Mouse (Mus musculus) naive thymus-derived CD4-positive, alpha-beta T cell, adult 2 months (primary cell): Measurements from ENCODE around the gene Hmox2.
A peak's percentile ranks its signal among the peaks of the same experiment; 100 is the strongest.
"Not testable (repeated sequence)": the region's sequence is repeated elsewhere in the genome, so short reads cannot be mapped to it uniquely, and the experiment has no call there.

Experiments
- DNase-seq: peaks from one replicate; pipeline ENCODE4 v3.0.0-alpha.2; 2011; ENCODE audit warnings: low read depth

Gene Hmox2

DNA sequence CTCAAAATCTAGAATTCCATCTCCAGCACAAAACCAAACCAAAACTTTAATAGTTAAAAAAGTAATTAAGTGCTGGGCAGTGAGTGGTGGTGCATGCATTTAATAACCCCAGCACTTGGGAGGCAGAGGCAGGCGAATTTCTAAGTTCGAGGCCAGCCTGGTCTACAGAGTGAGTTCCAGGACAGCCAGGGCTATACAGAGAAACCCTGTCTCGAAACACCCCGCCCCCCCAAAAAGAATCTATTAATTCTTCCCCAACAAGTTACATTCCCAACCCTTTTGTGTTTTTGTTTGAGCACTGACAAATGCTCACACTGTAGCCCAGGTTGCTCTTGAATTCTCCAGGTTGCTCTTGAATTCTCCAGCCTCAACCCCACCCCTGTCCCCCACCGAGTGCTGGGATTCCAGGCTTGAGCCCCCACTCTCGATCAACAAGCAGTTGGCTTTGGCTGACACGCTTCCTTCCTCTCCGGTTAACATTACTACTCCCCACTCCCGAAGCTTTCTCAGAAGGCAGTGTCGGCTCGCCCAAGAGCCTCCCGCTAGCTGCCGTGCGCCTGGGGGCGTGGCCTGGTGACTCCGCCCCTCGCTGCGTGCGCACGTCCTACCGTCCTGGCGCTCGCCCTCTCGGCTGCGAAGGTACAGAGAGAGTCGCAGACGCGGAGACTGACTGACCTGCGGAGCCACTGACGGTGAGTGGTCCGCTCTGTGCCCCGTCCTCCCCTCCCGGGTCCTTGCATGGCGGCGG, at the start of gene Hmox2:
Gene Hmox2 (plus strand): TSS at position 582 of the 748 bp plus-strand sequence.
- peak; percentile 96 for DNase-seq

- peak; percentile 46 for DNase-seq
Observed at GRCm38 (mm10) chr16:4676836-4677235, 49.3 kb upstream of the Hmox2 start.

DNA sequence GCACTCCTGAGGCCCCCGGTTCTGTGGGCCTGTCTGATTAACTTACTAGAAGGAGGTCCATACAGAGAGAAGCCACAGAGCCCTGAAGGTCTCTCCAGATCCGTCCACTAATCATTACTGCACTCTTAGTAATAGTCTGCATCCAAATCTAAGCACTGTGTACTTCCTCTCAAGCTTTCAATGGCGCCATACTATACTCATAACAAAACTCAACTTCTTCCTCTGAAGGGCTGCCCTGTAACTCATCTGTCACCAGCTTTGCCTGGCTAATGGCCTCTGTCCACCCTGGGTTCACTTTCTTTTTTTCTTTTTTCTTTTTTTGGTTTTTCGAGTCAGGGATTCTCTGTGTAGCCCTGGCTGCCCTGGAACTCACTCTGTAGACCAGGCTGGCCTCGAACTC, 48.1 kb upstream of the Hmox2 start:
- peak; percentile 28 for DNase-seq

DNA sequence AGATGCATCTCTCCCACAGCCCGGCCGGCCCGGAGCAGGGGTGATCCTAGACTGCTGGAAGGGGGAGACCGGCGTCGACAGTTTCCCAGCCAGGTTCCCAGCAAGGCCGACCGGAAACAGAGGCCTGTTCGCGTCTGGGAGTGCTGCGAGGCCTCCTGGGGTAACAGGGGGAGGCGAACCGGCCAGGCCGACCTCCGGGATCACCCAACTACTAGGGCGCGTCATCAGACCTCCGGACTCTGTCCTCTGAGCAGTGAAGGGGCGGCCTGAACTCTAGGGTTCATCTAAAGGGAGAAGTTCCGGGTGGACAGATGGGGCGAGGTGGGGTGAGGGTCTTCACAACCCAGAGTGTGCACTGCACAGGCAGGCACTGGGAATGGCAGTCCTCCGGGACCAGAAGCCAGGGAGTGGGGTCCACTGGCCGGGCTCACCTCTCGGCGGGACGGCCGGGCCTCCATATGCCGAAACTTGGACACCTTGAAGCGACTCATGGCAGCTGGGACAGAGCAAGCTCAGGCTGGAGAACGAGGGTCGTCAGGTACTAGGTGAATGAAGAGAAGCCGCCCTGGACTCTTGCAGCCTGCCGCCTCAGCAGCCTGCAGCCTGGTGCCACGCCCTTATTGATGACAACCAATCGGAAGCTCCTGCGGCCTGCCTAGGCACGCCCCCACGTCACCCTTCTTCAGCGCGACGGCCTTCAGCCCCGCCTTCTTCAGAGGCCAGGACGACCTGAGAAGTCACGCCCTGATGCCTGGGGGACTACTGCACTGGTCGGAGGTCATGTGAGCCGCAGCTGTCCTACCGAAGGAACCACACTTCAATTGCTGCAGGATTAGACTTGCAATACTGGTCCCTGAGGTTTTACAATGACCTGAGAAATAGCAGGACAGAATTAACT, 46.8 kb upstream of the Hmox2 start, which contains the start of gene Coro7:
Gene Coro7 (minus strand): TSS at position 657 of the 898 bp plus-strand sequence.
- DNase-seq, result peak; percentile 95

DNA sequence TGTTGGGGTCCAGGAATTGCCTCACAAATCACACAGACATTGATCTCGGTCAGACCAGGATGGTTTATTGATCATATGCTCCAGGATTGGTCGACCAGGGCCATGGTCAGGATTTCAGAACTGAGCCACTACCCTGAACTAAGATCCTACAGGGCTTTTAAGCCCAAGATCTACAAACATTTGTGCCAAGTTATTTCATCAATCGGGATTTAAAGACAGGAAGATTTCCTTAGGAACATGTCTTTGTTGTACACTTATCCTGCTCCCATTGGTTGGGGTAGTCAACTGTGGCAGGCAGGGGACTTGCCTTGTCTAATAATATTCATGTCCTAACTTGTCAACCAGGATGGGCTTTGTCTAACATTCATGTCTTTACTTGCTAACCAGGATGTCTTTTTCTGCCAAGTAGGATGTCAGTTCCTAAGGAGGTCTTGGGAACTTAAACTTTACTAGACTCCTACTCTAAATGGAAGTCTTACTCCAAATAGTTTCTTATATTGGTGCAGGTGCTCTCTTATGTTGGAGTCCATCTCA, 45.2 kb upstream of the Hmox2 start:
- DNase-seq, result not testable (repeated sequence)

DNA sequence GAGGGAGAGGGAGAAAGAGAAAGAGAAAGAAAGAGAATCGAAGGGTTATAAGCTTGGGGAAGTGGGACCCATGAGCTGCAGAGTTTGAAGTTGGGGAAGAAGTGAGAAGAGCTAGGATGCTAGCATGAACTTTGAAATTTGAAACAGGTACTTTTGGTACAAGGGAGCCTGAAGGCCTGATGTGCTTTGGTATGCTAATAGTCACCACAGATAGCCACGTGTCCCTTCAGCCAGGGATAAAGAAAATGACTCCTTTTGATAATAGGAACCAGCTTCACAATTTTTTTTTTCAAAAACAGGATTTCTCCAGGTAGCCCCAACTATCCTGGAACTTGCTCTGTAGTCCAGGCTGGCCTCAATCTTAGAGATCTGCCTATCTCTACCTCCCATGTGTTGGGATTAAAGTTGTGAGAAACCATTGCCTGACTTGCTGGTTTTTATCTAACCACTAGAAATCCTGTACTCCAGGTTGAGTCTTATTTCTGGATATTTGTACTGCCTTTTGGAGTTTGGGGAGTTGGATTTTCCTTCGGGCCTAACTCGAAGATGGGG, 43.5 kb upstream of the Hmox2 start:
- no peak for DNase-seq

- no peak for DNase-seq
Observed at GRCm38 (mm10) chr16:4683193-4683580, 43.0 kb upstream of the Hmox2 start.

DNA sequence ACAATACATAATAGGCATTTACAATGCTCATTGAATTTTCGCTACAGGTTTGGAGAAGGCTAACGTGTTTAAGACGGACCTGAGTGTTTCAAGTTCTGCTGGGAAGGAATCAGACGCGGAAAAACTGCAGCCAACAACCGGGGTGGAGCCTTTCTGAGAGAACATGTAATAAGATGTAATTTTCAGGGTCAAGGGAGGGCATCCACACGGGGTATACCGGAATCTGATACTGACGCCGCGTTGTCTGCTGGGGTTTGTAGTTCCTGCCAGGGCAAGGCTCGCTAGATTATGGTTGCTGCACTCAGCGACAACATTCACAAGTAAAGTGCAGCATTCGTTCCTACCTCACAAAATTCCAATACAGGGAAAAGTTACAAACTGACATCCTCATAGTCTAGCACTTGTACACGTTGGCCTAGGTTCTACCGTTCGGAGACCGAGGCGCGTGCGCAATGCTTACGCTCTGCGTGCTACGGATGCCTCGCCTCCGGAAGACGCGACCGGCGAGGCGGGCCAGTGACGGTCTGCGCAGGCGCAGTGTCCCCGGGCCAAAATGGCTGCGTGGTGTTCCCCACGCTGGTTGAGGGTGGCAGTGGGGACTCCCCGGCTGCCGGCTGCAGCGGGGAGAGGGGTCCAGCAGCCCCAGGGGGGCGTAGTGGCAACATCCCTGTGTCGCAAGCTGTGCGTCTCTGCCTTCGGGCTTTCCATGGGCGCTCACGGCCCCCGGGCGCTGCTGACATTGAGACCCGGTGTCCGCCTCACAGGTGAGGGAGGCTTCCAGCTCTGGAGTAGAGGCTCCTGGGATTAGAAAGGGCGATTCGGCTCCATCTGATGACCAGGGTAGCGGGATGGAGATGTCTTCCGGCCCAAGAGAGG, 42.3 kb upstream of the Hmox2 start:
- DNase-seq, result peak; percentile 98

- no peak for DNase-seq
Observed at GRCm38 (mm10) chr16:4684457-4684791, 41.7 kb upstream of the Hmox2 start.

GRCm38 (mm10) chr16:4689371-4689770, 36.8 kb upstream of the Hmox2 start:
- not testable (repeated sequence) for DNase-seq

DNA sequence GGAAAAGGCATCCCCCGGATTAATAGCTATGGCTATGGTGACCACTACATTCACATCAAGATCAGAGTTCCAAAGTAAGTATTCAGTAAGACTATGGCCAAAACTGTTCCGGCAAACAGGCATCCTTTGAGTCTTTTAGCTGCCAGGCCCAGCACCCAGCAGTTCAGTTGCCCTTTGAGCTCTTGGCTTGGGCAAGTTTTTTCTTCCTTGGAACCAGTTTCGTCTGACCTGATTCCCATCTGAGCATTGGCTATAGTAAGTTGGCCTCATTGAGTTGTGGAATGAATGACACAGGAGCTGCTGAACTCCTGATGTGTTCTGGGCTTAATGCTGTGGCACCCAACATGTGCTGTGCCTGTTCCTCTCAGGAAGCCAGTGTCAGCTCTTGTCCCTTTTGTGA, 24.9 kb upstream of the Hmox2 start:
- DNase-seq, result no peak

GRCm38 (mm10) chr16:4702646-4703045, 23.5 kb upstream of the Hmox2 start:
- DNase-seq, result no peak

DNA sequence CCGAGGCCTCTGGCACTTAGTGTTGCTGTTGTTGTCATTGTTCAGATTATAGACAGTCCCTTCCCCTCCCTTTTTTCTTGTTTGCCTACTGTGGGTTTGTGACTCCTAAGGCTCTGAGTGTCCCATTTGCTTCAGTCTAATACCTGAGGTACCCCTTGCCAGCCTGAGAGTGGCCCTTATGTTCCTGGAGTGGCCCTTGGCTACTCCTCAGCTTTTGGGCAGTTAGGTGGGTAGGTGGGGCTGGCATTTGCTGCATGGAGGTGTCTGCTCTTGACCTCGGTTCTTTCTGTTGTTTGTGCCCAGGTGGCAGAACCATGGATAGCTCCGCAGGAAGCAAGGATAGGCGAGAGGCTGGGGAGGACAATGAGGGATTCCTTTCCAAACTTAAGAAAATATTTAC, 20.6 kb upstream of the Hmox2 start:
- DNase-seq, result no peak

GRCm38 (mm10) chr16:4711173-4711572, 15.0 kb upstream of the Hmox2 start:
- DNase-seq, result no peak

DNA sequence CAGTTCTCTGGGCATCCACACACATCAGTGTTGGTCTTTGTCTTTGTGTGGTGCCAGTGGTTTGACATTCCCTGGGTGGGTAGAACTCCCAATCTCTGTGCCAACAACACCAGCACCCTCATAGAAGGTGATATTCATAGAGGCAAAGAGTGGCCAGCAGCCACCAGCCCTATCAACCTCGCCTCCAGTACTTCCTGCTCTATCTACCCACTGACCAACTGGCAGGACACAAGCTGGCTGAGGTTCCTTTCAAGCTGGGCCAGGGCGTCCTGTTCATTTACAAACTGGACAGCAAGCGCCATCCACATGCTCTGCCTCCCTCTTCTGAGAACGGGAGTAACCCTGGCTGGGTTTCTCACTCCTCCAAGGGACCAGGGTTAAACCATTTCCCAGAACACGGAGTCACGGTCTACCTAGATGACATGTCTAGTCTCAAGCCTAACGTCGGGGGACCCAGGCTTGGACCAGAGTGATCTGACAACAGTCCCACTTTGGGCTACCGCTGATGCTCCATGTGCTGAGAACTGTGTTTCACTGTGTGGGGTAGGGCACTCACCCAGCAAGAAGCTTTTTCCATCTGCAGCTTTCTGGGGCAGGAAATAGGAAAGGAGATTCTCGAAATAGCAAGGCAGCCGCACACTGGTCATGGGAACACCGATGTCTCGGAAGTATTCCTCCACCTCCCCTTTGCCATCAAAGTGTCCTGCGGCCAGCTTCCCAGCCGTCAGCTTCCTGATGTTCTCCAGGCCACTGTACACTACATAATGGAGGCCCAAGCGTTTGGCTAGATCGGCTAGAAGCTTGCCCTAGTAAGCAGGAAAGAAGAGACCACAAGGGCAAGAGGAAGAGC, 12.1 kb upstream of the Hmox2 start:
- DNase-seq, result no peak

GRCm38 (mm10) chr16:4717866-4718265, 8.3 kb upstream of the Hmox2 start:
- no peak for DNase-seq

- peak; percentile 62 for DNase-seq
Observed at GRCm38 (mm10) chr16:4718753-4719518, 7.2 kb upstream of the Hmox2 start, which contains the start of gene Nmral1. Nmral1 (minus strand) TSS chr16:4719356.

DNA sequence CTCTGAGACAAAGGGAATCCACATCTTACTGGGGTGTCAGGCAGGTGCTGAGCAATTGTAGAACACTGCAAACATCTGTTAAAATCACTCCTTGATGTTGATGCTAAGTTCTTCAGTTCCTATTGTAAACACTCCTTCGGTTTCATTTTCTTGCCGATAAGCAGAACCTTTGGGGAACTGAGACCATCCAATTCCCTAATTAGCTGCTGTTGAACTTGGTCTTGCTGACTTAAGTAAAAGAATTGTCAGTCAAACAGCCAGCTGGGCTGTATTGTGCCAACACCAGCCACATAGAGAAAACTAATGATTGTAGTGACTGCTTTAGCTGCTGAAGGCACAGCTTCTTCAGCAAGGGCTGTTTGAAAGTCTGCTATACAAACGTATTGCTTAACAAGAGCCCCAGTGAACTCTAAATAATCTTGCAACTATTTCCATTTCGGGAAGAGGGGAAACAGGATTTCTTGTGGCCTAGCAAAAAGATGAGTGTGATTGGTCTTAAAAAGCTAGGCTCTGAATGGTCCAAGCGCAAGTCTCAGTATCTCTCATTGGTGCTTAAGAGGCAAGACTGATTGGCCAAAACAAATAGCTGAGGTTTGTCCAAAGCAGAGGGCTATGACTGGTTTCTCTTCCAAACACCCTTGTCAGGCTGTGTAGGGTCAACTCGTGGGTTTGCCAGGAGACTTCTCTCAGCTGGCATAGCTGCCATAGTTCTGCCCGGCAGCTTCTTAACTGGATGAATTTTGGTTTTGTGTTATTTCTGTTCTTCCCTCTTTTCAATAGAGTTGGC, 3.8 kb upstream of the Hmox2 start:
- DNase-seq, result peak; percentile 53

DNA sequence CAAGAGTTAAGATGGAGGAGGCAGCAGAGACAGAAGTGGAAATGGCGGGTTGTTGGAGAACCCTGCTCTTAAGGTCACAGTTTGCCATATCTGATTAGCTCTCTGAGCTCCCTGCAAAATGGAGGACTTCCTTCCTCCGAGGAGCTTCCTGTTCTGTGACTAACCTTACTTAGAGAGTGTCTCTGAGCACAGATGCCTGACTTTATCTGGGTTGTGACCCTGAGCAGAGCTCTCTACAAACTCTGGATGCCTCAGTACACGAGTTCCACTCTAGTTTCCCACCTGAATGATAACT, 3.3 kb upstream of the Hmox2 start:
- DNase-seq, result peak; percentile 47
